Mouse (Mus musculus): ENCODE measurements around the gene Decr2. TPM values are rescaled to one million over a fixed set of nuclear protein-coding genes. Genes with fewer than 3 reads are reported as not detected.
"Not testable (repeated sequence)": the region's sequence is repeated elsewhere in the genome, so short reads cannot be mapped to it uniquely, and the experiment has no call there.

Decr2 gene
- total and polyA plus RNA-seq, 2 experiments from 2014 or later, result 41.1 to 42.3 TPM

DNA sequence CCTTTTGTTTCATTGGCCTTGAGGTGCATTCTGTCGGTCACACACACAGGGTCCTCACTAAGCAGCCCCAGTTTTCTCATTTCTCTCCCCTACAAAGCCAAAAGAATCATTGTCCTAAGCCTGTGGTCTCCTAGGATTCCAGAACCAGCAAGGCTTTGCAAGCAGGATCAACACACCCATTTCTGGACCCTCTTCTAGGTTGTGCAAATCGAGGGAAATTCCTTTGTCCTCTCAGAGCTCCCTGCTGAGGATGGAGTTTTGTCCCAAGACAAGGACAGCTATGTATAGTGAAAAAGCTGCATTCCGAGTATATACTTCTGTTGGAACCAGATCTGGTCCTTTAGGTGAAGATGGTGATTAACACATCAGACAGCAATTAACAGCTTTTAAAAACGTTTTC is 20.0 kb upstream of the Decr2 start:
- H3K4me3 ChIP-seq (ENCODE audit: low read depth, low read length), result no peak overlapping the region
- H3K27ac ChIP-seq (ENCODE audit: low read depth, low read length), result no peak overlapping the region
- no peak for TF ChIP-seq CTCF (IDR thresholded peaks at IDR 0.05)
- no peak overlapping the region for H3K9ac ChIP-seq (replicated peaks; ENCODE audit: low read length, poor library complexity, severe bottlenecking)
- no peak for DNase-seq (ENCODE audit: low spot score)
- H3K27me3 ChIP-seq (ENCODE audit: insufficient read depth, low read length), result peaks cover 6% of the 10 kb centered on the region; the same call in 1 of the 2 replicates
- no peaks in the 10 kb centered on the region for H3K9me3 ChIP-seq (ENCODE audit: low read length)
- no peak overlapping the region for H3K4me2 ChIP-seq (ENCODE audit: low read depth, low read length, poor library complexity, severe bottlenecking)
- ATAC-seq (ENCODE audit: low FRiP score), result no peak
- WGBS, result 22% methylated on average over 4 of the region's 4 CpGs
- H3K36me3 ChIP-seq (ENCODE audit: insufficient read depth, low read length), result no peaks in the 10 kb centered on the region
- no peaks in the 10 kb centered on the region for H3K4me1 ChIP-seq (ENCODE audit: insufficient read depth, low read length)

DNA sequence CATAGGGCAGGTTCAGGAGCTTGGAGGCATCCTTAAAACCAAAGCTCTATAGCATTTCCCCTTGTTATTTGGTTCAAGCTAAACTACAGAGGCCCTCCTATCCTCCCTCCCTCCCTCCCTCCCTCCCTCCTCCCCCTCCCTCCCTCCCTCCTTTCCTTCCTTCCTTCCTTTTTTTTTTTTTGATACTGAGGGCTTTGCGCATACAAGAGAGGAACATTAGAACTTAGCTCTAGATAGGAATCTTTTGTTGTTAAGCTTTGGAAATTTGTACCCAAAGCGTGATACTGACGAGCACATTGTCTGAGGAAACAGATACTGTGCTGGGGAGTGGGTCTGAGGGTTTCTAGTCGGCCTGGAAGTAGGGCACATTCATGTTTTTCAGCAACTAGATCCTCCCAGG is 15.5 kb upstream of the Decr2 start:
- Histone ChIP-seq H3K4me3 (ENCODE audit: low read depth, low read length) (no peak overlapping the region), H3K27ac (ENCODE audit: low read depth, low read length) (no peak overlapping the region), H3K9me3 (ENCODE audit: low read length) (no peaks in the 10 kb centered on the region), H3K4me2 (ENCODE audit: low read depth, low read length, poor library complexity, severe bottlenecking) (no peak overlapping the region), H3K27me3 (ENCODE audit: insufficient read depth, low read length) (peaks cover 1% of the 10 kb centered on the region; the same call in 1 of the 2 replicates), H3K36me3 (ENCODE audit: insufficient read depth, low read length) (no peaks in the 10 kb centered on the region), H3K9ac (replicated peaks; ENCODE audit: low read length, poor library complexity, severe bottlenecking) (no peak overlapping the region), H3K4me1 (ENCODE audit: insufficient read depth, low read length) (no peaks in the 10 kb centered on the region)
- 63% methylated on average over 4 of the region's 4 CpGs for WGBS
- DNase-seq (ENCODE audit: low spot score) (no peak), ATAC-seq (ENCODE audit: low FRiP score) (no peak)
- TF ChIP-seq CTCF (IDR thresholded peaks at IDR 0.05), result no peak

GRCm38 (mm10) chr17:26101478-26101877 is 11.3 kb upstream of the Decr2 start:
- H3K9ac ChIP-seq (replicated peaks; ENCODE audit: low read length, poor library complexity, severe bottlenecking), result no peak overlapping the region

DNA sequence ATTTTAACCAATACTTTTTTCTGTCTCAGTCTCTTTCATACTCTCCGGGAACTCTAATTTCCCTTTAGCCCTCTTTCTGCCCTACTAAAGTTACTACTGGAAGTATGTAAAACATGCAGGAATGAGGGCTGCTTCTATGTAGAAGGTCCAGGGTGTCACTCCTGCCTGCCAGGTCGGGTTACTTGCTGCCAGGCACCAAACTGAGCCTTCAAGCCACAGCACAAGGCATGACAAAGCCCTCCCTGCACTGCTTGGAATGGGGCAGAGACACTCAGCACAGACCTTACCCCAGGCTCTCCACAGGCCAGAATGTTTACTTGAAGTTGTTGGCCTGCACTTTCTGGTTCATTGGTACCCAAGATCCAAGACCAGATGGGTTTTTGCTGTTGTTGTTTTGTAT is 10.0 kb upstream of the Decr2 start:
- H3K9ac ChIP-seq (replicated peaks; ENCODE audit: low read length, poor library complexity, severe bottlenecking), result no peak overlapping the region
- no peak for ATAC-seq (ENCODE audit: low FRiP score)
- no peaks in the 10 kb centered on the region for H3K4me1 ChIP-seq (ENCODE audit: insufficient read depth, low read length)
- no peak overlapping the region for H3K4me2 ChIP-seq (ENCODE audit: low read depth, low read length, poor library complexity, severe bottlenecking)
- no peak for TF ChIP-seq CTCF (IDR thresholded peaks at IDR 0.05)
- no peak overlapping the region for H3K27ac ChIP-seq (ENCODE audit: low read depth, low read length)
- WGBS, result 38% methylated on average over 2 of the region's 2 CpGs
- no peak overlapping the region for H3K4me3 ChIP-seq (ENCODE audit: low read depth, low read length)
- H3K9me3 ChIP-seq (ENCODE audit: low read length), result no peaks in the 10 kb centered on the region
- H3K36me3 ChIP-seq (ENCODE audit: insufficient read depth, low read length), result no peaks in the 10 kb centered on the region
- no peak for DNase-seq (ENCODE audit: low spot score)
- no peaks in the 10 kb centered on the region for H3K27me3 ChIP-seq (ENCODE audit: insufficient read depth, low read length)

More at GRCm38 (mm10) chr17:26101478-26101877, 11.3 kb upstream of the Decr2 start:
- no peak overlapping the region for H3K4me3 ChIP-seq (ENCODE audit: low read depth, low read length)
- H3K27me3 ChIP-seq (ENCODE audit: insufficient read depth, low read length), result no peaks in the 10 kb centered on the region
- WGBS, result 42% methylated on average over 3 of the region's 4 CpGs
- H3K9me3 ChIP-seq (ENCODE audit: low read length), result no peaks in the 10 kb centered on the region
- TF ChIP-seq CTCF (IDR thresholded peaks at IDR 0.05), result no peak
- ATAC-seq (ENCODE audit: low FRiP score), result no peak
- no peak for DNase-seq (ENCODE audit: low spot score)
- H3K27ac ChIP-seq (ENCODE audit: low read depth, low read length), result no peak overlapping the region
- H3K4me2 ChIP-seq (ENCODE audit: low read depth, low read length, poor library complexity, severe bottlenecking), result no peak overlapping the region
- no peaks in the 10 kb centered on the region for H3K4me1 ChIP-seq (ENCODE audit: insufficient read depth, low read length)
- no peaks in the 10 kb centered on the region for H3K36me3 ChIP-seq (ENCODE audit: insufficient read depth, low read length)

GRCm38 (mm10) chr17:26099316-26099715 is 9.2 kb upstream of the Decr2 start:
- WGBS, result 65% methylated on average over 3 of the region's 3 CpGs
- H3K9ac ChIP-seq (replicated peaks; ENCODE audit: low read length, poor library complexity, severe bottlenecking); H3K27me3 ChIP-seq (ENCODE audit: insufficient read depth, low read length); H3K4me3 ChIP-seq (ENCODE audit: low read depth, low read length); H3K36me3 ChIP-seq (ENCODE audit: insufficient read depth, low read length); H3K4me1 ChIP-seq (ENCODE audit: insufficient read depth, low read length); H3K9me3 ChIP-seq (ENCODE audit: low read length); DNase-seq (ENCODE audit: low spot score); H3K4me2 ChIP-seq (ENCODE audit: low read depth, low read length, poor library complexity, severe bottlenecking); H3K27ac ChIP-seq (ENCODE audit: low read depth, low read length); ATAC-seq (ENCODE audit: low FRiP score): not testable (repeated sequence)
- peak; percentile 63 for TF ChIP-seq CTCF (IDR thresholded peaks at IDR 0.05)

- H3K9ac ChIP-seq (replicated peaks; ENCODE audit: low read length, poor library complexity, severe bottlenecking), result no peak overlapping the region
- DNase-seq (ENCODE audit: low spot score) (no peak), ATAC-seq (ENCODE audit: low FRiP score) (no peak)
- no peaks in the 10 kb centered on the region for H3K36me3 ChIP-seq (ENCODE audit: insufficient read depth, low read length)
- no peak for TF ChIP-seq CTCF (IDR thresholded peaks at IDR 0.05)
- WGBS, result 94% methylated on average over 7 of the region's 7 CpGs
- no peak overlapping the region for H3K4me3 ChIP-seq (ENCODE audit: low read depth, low read length)
- no peak overlapping the region for H3K27ac ChIP-seq (ENCODE audit: low read depth, low read length)
- no peaks in the 10 kb centered on the region for H3K27me3 ChIP-seq (ENCODE audit: insufficient read depth, low read length)
- H3K4me2 ChIP-seq (ENCODE audit: low read depth, low read length, poor library complexity, severe bottlenecking), result no peak overlapping the region
- H3K4me1 ChIP-seq (ENCODE audit: insufficient read depth, low read length), result no peaks in the 10 kb centered on the region; the same call in 1 of the 2 replicates
- no peaks in the 10 kb centered on the region for H3K9me3 ChIP-seq (ENCODE audit: low read length)
These were observed 8.3 kb upstream of the Decr2 start for GRCm38 (mm10) chr17:26098461-26098860.

All from midbrain, postnatal 0 days (tissue).